Mouse (Mus musculus) frontal cortex, adult (tissue): ENCODE measurements around the gene Cyp3a57.
"Not testable (repeated sequence)": the region's sequence is repeated elsewhere in the genome, so short reads cannot be mapped to it uniquely, and the experiment has no call there.

Source experiments
- ATAC-seq: cut with Nextera tagmentation; 2 replicates; pipeline ENCODE4 v1.9.2; 2017; ENCODE audit warnings: mild to moderate bottlenecking, moderate library complexity, mixed read lengths; ENCODE audit not compliant: low TSS enrichment

Gene Cyp3a57

GRCm38 (mm10) chr5:145344941-145345340, at the start of gene Cyp3a57:
Cyp3a57 (plus strand) TSS chr5:145345279.
- ATAC-seq = no peak

- peak; percentile 64; the same call in 1 of the 2 replicates for ATAC-seq
Observed at GRCm38 (mm10) chr5:145300469-145300868, 44.6 kb upstream of the Cyp3a57 start.

- not testable (repeated sequence) for ATAC-seq
Observed at GRCm38 (mm10) chr5:145301796-145302195, 43.3 kb upstream of the Cyp3a57 start.

- ATAC-seq = no peak
Observed at GRCm38 (mm10) chr5:145302424-145302823, 42.7 kb upstream of the Cyp3a57 start.

- ATAC-seq = not testable (repeated sequence)
Observed at GRCm38 (mm10) chr5:145306953-145307352, 38.1 kb upstream of the Cyp3a57 start.

GRCm38 (mm10) chr5:145307811-145308210, 37.3 kb upstream of the Cyp3a57 start:
- not testable (repeated sequence) for ATAC-seq

- ATAC-seq = no peak
Observed at GRCm38 (mm10) chr5:145313845-145314244, 31.2 kb upstream of the Cyp3a57 start.

GRCm38 (mm10) chr5:145317141-145317540, 27.9 kb upstream of the Cyp3a57 start:
- no peak for ATAC-seq

- peak; percentile 99 for ATAC-seq
Observed at GRCm38 (mm10) chr5:145338756-145339155, 6.3 kb upstream of the Cyp3a57 start.

GRCm38 (mm10) chr5:145349697-145350096, 4.6 kb downstream of the Cyp3a57 start:
- ATAC-seq = peak; percentile 94

GRCm38 (mm10) chr5:145353081-145353480, 8.0 kb downstream of the Cyp3a57 start:
- no peak for ATAC-seq

GRCm38 (mm10) chr5:145415416-145415815, 70.3 kb downstream of the Cyp3a57 start:
- not testable (repeated sequence) for ATAC-seq

- ATAC-seq = no peak
Observed at GRCm38 (mm10) chr5:145422287-145422686, 77.2 kb downstream of the Cyp3a57 start.

- no peak for ATAC-seq
Observed at GRCm38 (mm10) chr5:145431004-145431403, 85.9 kb downstream of the Cyp3a57 start.

- no peak for ATAC-seq
Observed at GRCm38 (mm10) chr5:145433688-145434087, 88.6 kb downstream of the Cyp3a57 start.
